Mouse (Mus musculus) heart, postnatal 36 days (tissue): ENCODE data around the gene Galntl6. TPM values are rescaled to one million over a fixed set of nuclear protein-coding genes. Genes with fewer than 3 reads are reported as not detected.
"Not testable (repeated sequence)": the region's sequence is repeated elsewhere in the genome, so short reads cannot be mapped to it uniquely, and the experiment has no call there.

Source experiments
- DNase-seq, 2 experiments: peaks; one replicate each; pipeline ENCODE4 v3.0.0; 2021 to 2022
- intact Hi-C: fragments of 180-260 bp; cut with DNase I; formaldehyde crosslinking; loops from one replicate; pipeline ENCODE4 v1.15.1; 2025
- total RNA-seq, 2 experiments: library from RNA; stranded (reverse); gene quantifications; 2 replicates each; pipeline ENCODE4 v1.2.3; 2021

Gene Galntl6
- total RNA-seq, 2 experiments from 2014 or later, result not detected

DNA sequence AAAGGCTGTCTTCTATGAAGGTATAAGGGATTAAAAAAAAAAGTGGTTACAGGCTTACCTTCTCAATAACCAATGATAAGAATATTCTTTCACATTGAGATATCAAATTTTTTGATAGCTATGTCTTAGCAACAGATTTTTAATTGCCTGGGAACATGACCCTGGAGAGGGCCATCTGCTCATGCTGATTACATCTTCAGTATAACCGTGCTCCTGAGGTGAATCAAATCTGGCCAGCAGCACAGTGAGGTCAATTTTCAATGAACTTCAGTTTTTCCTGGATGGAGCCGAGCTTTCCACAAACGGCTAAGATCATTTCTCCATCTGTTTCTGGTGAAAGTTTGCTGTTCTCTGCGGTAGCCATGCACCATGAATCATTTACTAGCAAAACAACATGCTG is 306.0 kb downstream of the Galntl6 start:
- intact Hi-C loops, result no loop called here
- DNase-seq, result no peak

DNA sequence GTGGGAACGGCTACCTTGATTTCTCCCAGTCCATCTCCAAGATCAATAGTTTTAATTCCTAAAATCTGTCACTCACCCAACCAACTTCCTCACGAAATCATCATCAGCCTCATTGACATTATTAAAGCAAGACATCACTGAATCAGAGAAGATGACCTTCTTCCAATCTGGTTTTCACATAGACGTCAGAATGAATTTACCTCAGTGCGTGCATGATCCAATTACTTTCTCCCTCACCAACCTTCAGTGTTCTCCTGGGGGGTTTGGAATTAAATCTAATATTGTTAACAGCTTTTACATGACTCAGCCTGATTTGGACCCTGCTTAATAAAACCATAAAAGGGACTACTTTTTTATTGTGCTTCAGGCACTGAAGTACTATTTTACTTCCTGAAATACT is 307.7 kb downstream of the Galntl6 start:
- intact Hi-C loops, result no loop called here
- DNase-seq, result no peak

- no peak for DNase-seq
- intact Hi-C loops, result no loop called here
Measured at GRCm38 (mm10) chr8:58597834-58598233, 314.6 kb downstream of the Galntl6 start.

DNA sequence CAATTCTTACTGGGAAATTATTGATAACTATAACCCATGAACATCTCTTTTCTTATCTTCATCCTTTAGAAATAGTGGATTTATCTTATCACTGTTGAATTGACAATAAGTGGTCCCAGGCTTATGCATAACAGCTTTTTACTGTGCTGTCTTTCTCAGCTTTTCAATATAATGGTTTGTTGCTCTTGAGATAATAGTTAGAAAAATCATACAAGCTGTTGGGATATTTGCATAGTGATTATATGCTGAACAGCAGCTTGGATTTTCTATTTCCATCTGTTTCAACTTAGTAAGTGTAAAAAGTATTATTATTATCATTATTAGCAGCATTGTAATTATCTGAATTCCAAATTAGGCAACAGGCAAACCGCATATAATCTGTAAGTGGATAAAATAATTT is 337.1 kb downstream of the Galntl6 start:
- intact Hi-C loops, result no loop called here
- DNase-seq, result no peak

GRCm38 (mm10) chr8:58568086-58568485 is 344.4 kb downstream of the Galntl6 start:
- no peak for DNase-seq
- intact Hi-C loops, result loop anchor here (5.0 kb wide), 1 partner anchor 1899 kb away; no protein-coding TSS in a partner anchor

- intact Hi-C loops, result loop anchor here (5.0 kb wide), 1 partner anchor 1901 kb away; no protein-coding TSS in a partner anchor
- DNase-seq, result no peak
Measured at GRCm38 (mm10) chr8:58566115-58566514, 346.3 kb downstream of the Galntl6 start.

GRCm38 (mm10) chr8:58535781-58536180 is 376.7 kb downstream of the Galntl6 start:
- intact Hi-C loops, result no loop called here
- DNase-seq, result no peak

GRCm38 (mm10) chr8:58534631-58535030 is 377.8 kb downstream of the Galntl6 start:
- intact Hi-C loops, result no loop called here

GRCm38 (mm10) chr8:58523443-58523842 is 389.0 kb downstream of the Galntl6 start:
- intact Hi-C loops, result no loop called here
- no peak for DNase-seq

More at GRCm38 (mm10) chr8:58534631-58535030, 377.8 kb downstream of the Galntl6 start:
- DNase-seq, result no peak

- intact Hi-C loops, result no loop called here
- DNase-seq, result no peak
Measured at GRCm38 (mm10) chr8:58521932-58522331, 390.5 kb downstream of the Galntl6 start.

DNA sequence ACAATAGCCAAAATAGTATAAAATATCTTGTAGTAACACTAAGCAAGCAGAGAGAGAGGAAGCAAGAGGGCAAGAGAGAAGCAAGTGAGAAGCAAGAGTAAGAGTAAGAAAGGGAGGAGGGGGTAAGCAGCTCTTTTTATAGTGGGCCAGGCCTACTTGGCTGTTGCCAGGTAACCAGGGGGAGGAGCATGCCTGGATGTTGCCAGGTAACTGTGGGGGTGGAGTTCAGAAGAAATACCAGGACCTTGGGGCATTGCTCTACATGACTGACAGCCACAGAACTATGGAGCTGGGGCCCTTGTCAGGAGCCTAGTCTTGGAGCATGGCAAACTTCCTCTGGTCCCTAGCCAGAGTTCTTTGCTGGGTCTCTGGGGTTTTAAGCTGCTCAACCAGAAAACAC is 401.9 kb downstream of the Galntl6 start:
- intact Hi-C loops, result no loop called here

GRCm38 (mm10) chr8:58509051-58509450 is 403.4 kb downstream of the Galntl6 start:
- DNase-seq, result no peak
- intact Hi-C loops, result no loop called here

More for the DNA sequence above, 401.9 kb downstream of the Galntl6 start:
- no peak for DNase-seq

GRCm38 (mm10) chr8:58487099-58487498 is 425.3 kb downstream of the Galntl6 start:
- DNase-seq, result no peak
- intact Hi-C loops, result no loop called here

DNA sequence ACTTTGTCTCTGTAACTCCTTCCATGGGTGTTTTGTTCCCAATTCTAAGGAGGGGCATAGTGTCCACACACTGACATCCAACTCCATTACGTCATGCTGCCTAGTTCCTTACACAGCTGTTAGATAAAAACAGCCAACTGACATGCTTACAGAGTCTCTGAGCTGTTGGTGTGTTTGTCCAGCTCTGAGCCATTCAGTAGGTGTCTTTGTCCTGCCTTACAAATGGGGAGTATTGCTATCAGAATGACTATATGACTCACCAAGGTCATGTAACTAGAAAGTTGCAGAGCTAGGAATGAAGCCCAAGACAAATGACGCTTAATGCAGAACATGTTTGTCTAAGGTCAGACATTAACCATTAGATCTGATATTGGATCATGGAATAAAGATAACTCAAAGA is 449.1 kb downstream of the Galntl6 start:
- intact Hi-C loops, DNase-seq: not testable (repeated sequence)

- DNase-seq, result no peak
- intact Hi-C loops, result loop anchor here (10.0 kb wide), 1 partner anchor 298 kb away; no protein-coding TSS in a partner anchor
Measured at GRCm38 (mm10) chr8:58442696-58443095, 469.7 kb downstream of the Galntl6 start.

- DNase-seq, result no peak
Measured at GRCm38 (mm10) chr8:58418481-58418880, 494.0 kb downstream of the Galntl6 start.

DNA sequence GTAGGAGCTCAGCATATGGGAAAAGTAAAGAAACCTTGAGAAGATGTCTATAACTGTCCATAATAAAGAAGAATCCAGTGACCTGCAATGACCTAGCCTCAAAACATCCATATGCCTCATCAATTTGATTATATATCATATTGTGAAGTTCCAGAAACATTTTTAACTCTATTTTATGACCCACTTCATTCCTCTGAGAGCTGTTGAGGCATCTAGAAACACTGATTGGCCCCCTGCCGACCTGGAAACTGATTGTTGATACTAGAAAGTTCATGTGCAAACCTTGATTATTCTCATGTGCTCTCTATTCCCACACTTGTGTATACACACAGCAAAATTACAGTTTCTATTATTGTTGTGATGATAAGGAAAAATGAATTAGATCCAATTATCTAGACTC is 494.9 kb downstream of the Galntl6 start:
- intact Hi-C loops, result no loop called here

More at GRCm38 (mm10) chr8:58418481-58418880, 494.0 kb downstream of the Galntl6 start:
- intact Hi-C loops, result no loop called here

GRCm38 (mm10) chr8:58396500-58396899 is 515.9 kb downstream of the Galntl6 start:
- intact Hi-C loops, result no loop called here
- no peak for DNase-seq

More for the DNA sequence above, 494.9 kb downstream of the Galntl6 start:
- no peak for DNase-seq

DNA sequence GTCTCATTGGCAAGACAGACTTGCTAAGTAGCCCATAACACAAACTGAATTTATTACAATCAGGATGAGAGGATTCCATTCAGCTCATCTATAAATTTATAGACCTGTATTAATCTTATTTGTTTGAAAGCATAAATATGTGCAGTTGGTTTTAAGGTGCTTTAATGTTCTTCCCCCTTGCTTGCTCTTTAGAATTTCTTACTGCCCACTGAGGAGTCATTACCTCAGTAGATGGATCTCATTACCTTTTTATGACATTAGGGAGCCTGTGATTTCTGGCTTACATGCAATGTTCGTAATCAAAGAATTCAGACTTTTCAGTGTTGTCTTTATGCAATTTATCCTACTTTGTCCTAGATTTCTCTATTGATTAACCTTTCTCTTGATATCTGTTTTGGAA is 516.6 kb downstream of the Galntl6 start:
- intact Hi-C loops, result no loop called here
- DNase-seq, result no peak

- DNase-seq, result no peak
- intact Hi-C loops, result no loop called here
Measured at GRCm38 (mm10) chr8:58372389-58372788, 540.1 kb downstream of the Galntl6 start.

- no peak for DNase-seq
- intact Hi-C loops, result no loop called here
Measured at GRCm38 (mm10) chr8:58371979-58372378, 540.5 kb downstream of the Galntl6 start.

- no peak for DNase-seq
- intact Hi-C loops, result no loop called here
Measured at GRCm38 (mm10) chr8:58331151-58331550, 581.3 kb downstream of the Galntl6 start.

- intact Hi-C loops, result no loop called here
- DNase-seq, result no peak
Measured at GRCm38 (mm10) chr8:58313482-58313881, 599.0 kb downstream of the Galntl6 start.
